Mouse (Mus musculus): ENCODE measurements around the gene Add3.

The Add3 gene

GRCm38 (mm10) chr19:53140044-53140803, at the start of gene Add3:
Gene Add3 (plus strand): TSS chr19:53140443.
- no peak for DNase-seq (ENCODE audit: low read depth, low spot score)

- no peak for DNase-seq (ENCODE audit: low read depth, low spot score)
Measured at GRCm38 (mm10) chr19:53090677-53091076, 49.6 kb upstream of the Add3 start.

GRCm38 (mm10) chr19:53092251-53092650, 48.0 kb upstream of the Add3 start:
- no peak for DNase-seq (ENCODE audit: low read depth, low spot score)

- DNase-seq (ENCODE audit: low read depth, low spot score), result no peak
Measured at GRCm38 (mm10) chr19:53093294-53093693, 46.9 kb upstream of the Add3 start.

GRCm38 (mm10) chr19:53094684-53095083, 45.6 kb upstream of the Add3 start:
- DNase-seq (ENCODE audit: low read depth, low spot score), result no peak

- DNase-seq (ENCODE audit: low read depth, low spot score), result no peak
Measured at GRCm38 (mm10) chr19:53101374-53102300, 38.6 kb upstream of the Add3 start.

- no peak for DNase-seq (ENCODE audit: low read depth, low spot score)
Measured at GRCm38 (mm10) chr19:53105374-53106090, 34.7 kb upstream of the Add3 start.

- DNase-seq (ENCODE audit: low read depth, low spot score), result no peak
Measured at GRCm38 (mm10) chr19:53106952-53107351, 33.3 kb upstream of the Add3 start.

GRCm38 (mm10) chr19:53107361-53108247, 32.6 kb upstream of the Add3 start:
- DNase-seq (ENCODE audit: low read depth, low spot score), result no peak

- DNase-seq (ENCODE audit: low read depth, low spot score), result no peak
Measured at GRCm38 (mm10) chr19:53111996-53112590, 28.1 kb upstream of the Add3 start.

- DNase-seq (ENCODE audit: low read depth, low spot score), result no peak
Measured at GRCm38 (mm10) chr19:53119255-53119795, 20.9 kb upstream of the Add3 start.

GRCm38 (mm10) chr19:53120483-53120882, 19.8 kb upstream of the Add3 start:
- DNase-seq (ENCODE audit: low read depth, low spot score), result no peak

GRCm38 (mm10) chr19:53122641-53123241, 17.5 kb upstream of the Add3 start:
- DNase-seq (ENCODE audit: low read depth, low spot score), result no peak

- no peak for DNase-seq (ENCODE audit: low read depth, low spot score)
Measured at GRCm38 (mm10) chr19:53123301-53123700, 16.9 kb upstream of the Add3 start.

GRCm38 (mm10) chr19:53125679-53126078, 14.6 kb upstream of the Add3 start:
- DNase-seq (ENCODE audit: low read depth, low spot score), result no peak

GRCm38 (mm10) chr19:53126546-53126945, 13.7 kb upstream of the Add3 start:
- no peak for DNase-seq (ENCODE audit: low read depth, low spot score)

- no peak for DNase-seq (ENCODE audit: low read depth, low spot score)
Measured at GRCm38 (mm10) chr19:53127320-53128291, 12.6 kb upstream of the Add3 start.

- DNase-seq (ENCODE audit: low read depth, low spot score), result no peak
Measured at GRCm38 (mm10) chr19:53128494-53129337, 11.5 kb upstream of the Add3 start.
